Mouse (Mus musculus): Measurements from ENCODE around the gene Gm6217. TPM values are rescaled to one million over a fixed set of nuclear protein-coding genes. Genes with fewer than 3 reads are reported as not detected.
"Not testable (repeated sequence)": the region's sequence is repeated elsewhere in the genome, so short reads cannot be mapped to it uniquely, and the experiment has no call there.

Gene Gm6217
- polyA plus RNA-seq, 1 experiment from 2014 or later = not detected

DNA sequence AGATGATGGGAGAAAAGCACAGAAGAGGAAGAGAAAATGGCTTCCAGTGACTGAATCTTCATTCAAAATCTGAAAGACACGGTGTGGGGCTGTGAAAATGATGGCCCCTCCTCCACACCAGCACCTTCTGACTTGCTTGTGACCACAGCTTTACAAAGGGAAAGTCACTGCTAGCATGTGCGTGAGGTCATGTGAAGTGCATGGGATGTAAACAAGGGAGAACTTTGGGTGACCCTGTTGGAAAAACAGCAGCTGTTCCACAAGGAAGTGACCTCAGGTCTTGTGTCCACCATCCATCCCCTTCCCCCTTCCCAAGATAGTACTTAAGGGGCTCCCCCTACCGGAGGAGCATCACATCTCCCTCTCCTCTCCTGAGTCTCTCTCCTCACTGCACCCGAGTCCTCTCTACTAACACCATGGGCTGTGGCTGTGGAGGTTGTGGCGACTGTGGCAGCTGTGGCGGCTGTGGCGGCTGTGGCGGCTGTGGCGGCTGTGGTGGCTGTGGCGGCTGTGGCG is 28.7 kb upstream of the Gm6217 start, which contains the start of gene Gm47955:
Gene Gm47955, plus strand, starts transcription at position 417 of the 516 bp plus-strand sequence.
- H3K9ac ChIP-seq (replicated peaks; ENCODE audit: low read length) = no peak within 1 kb of the TSS
- no peaks in the 10 kb centered on the region for H3K4me1 ChIP-seq (ENCODE audit: control insufficient read depth, insufficient read depth, low read length)
- ATAC-seq (replicated peaks; ENCODE audit: insufficient number of reproducible peaks, low FRiP score, low TSS enrichment, low read depth) (no peak), DNase-seq (ENCODE audit: low spot score) (no peak)
- WGBS = 86% methylated on average over 6 of the region's 11 CpGs
- no peaks in the 10 kb centered on the region for H3K27me3 ChIP-seq (ENCODE audit: control insufficient read depth, insufficient read depth, low read length)
- H3K9me3 ChIP-seq (replicated peaks; ENCODE audit: control insufficient read depth, low read length) = no peaks in the 10 kb centered on the region
- no peak within 1 kb of the TSS for H3K4me2 ChIP-seq (ENCODE audit: low read depth, low read length)
- H3K27ac ChIP-seq (replicated peaks; ENCODE audit: low read depth, low read length) = no peak within 1 kb of the TSS
- H3K36me3 ChIP-seq (replicated peaks; ENCODE audit: control insufficient read depth, insufficient read depth, low read depth, low read length) = no peaks in the 10 kb centered on the region
- H3K4me3 ChIP-seq (ENCODE audit: low read depth, low read length) = no peak within 1 kb of the TSS

DNA sequence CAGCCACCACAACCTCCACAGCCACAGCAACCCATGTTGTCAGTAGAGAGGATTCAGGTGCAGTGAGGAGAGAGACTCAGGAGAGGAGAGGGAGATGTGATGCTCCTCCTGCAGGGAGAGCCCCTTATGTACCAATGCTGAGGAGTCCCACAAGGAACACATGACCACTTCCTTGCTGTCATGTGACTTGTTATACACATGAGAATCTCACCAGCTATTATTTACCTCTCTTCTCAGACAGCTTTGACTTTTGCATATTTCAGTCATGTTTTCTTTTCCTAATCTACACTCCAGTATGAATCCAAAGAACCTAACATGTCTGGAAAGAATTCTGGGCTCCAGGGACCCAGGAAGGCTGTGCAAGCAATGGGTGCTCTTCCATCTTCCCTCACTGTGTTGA is 24.7 kb upstream of the Gm6217 start, which contains the start of gene Gm7544:
Gene Gm7544, minus strand, starts transcription at position 101 of the 400 bp plus-strand sequence.
- not testable (repeated sequence) for DNase-seq (ENCODE audit: low spot score); ATAC-seq (replicated peaks; ENCODE audit: insufficient number of reproducible peaks, low FRiP score, low TSS enrichment, low read depth); H3K9me3 ChIP-seq (replicated peaks; ENCODE audit: control insufficient read depth, low read length); H3K27me3 ChIP-seq (ENCODE audit: control insufficient read depth, insufficient read depth, low read length); H3K4me2 ChIP-seq (ENCODE audit: low read depth, low read length); H3K4me3 ChIP-seq (ENCODE audit: low read depth, low read length); H3K27ac ChIP-seq (replicated peaks; ENCODE audit: low read depth, low read length); H3K9ac ChIP-seq (replicated peaks; ENCODE audit: low read length); H3K36me3 ChIP-seq (replicated peaks; ENCODE audit: control insufficient read depth, insufficient read depth, low read depth, low read length); H3K4me1 ChIP-seq (ENCODE audit: control insufficient read depth, insufficient read depth, low read length)

DNA sequence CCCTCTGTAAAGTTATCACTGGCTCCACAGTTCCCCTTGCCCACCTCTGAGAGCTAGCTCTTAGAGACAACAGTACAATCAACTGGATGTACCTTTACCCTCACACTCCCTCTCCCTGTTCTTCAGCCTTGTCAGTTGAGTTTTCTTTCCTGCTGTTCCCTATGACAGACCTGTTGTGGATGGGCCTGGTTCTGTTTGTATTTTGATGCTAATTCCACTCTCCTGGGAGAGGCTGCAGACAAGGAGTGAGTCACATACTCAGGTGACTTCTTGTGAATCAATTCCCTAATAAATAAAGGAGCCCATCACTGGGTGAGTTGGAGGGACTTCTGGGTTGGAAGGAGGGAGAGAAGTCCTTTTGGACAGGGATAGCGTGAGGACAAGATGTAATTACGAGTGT is 17.4 kb upstream of the Gm6217 start:
- H3K4me2 ChIP-seq (ENCODE audit: low read depth, low read length) = no peak overlapping the region
- DNase-seq (ENCODE audit: low spot score) (no peak), ATAC-seq (replicated peaks; ENCODE audit: insufficient number of reproducible peaks, low FRiP score, low TSS enrichment, low read depth) (no peak)
- 80% methylated on average over 2 of the region's 2 CpGs for WGBS
- no peak overlapping the region for H3K9ac ChIP-seq (replicated peaks; ENCODE audit: low read length)
- no peak overlapping the region for H3K27ac ChIP-seq (replicated peaks; ENCODE audit: low read depth, low read length)
- no peaks in the 10 kb centered on the region for H3K27me3 ChIP-seq (ENCODE audit: control insufficient read depth, insufficient read depth, low read length)
- H3K4me1 ChIP-seq (ENCODE audit: control insufficient read depth, insufficient read depth, low read length) = no peaks in the 10 kb centered on the region
- no peak overlapping the region for H3K4me3 ChIP-seq (ENCODE audit: low read depth, low read length)
- no peaks in the 10 kb centered on the region for H3K36me3 ChIP-seq (replicated peaks; ENCODE audit: control insufficient read depth, insufficient read depth, low read depth, low read length)
- H3K9me3 ChIP-seq (replicated peaks; ENCODE audit: control insufficient read depth, low read length) = no peaks in the 10 kb centered on the region

DNA sequence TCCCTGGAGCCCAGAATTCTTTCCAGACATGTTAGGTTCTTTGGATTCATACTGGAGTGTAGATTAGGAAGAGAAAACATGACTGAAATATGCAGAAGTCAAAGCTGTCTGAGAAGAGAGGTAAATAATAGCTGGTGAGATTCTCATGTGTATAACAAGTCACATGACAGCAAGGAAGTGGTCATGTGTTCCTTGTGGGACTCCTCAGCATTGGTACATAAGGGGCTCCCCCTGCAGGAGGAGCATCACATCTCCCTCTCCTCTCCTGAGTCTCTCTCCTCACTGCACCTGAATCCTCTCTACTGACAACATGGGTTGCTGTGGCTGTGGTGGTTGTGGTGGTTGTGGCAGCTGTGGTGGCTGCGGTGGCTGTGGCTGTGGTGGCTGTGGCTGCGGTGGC is 14.8 kb upstream of the Gm6217 start:
- not testable (repeated sequence) for ATAC-seq (replicated peaks; ENCODE audit: insufficient number of reproducible peaks, low FRiP score, low TSS enrichment, low read depth); DNase-seq (ENCODE audit: low spot score); H3K27me3 ChIP-seq (ENCODE audit: control insufficient read depth, insufficient read depth, low read length); H3K4me3 ChIP-seq (ENCODE audit: low read depth, low read length); H3K9me3 ChIP-seq (replicated peaks; ENCODE audit: control insufficient read depth, low read length); H3K4me1 ChIP-seq (ENCODE audit: control insufficient read depth, insufficient read depth, low read length); H3K36me3 ChIP-seq (replicated peaks; ENCODE audit: control insufficient read depth, insufficient read depth, low read depth, low read length); H3K27ac ChIP-seq (replicated peaks; ENCODE audit: low read depth, low read length); H3K4me2 ChIP-seq (ENCODE audit: low read depth, low read length); H3K9ac ChIP-seq (replicated peaks; ENCODE audit: low read length)
- WGBS = 94% methylated on average over 2 of the region's 2 CpGs

GRCm38 (mm10) chr1:82943295-82943694 is 12.1 kb upstream of the Gm6217 start, which contains the start of gene A030003K21Rik:
Gene A030003K21Rik, minus strand, starts transcription at chr1:82943388.
- H3K4me3 ChIP-seq (ENCODE audit: low read depth, low read length); DNase-seq (ENCODE audit: low spot score); H3K9ac ChIP-seq (replicated peaks; ENCODE audit: low read length); ATAC-seq (replicated peaks; ENCODE audit: insufficient number of reproducible peaks, low FRiP score, low TSS enrichment, low read depth); H3K27me3 ChIP-seq (ENCODE audit: control insufficient read depth, insufficient read depth, low read length); H3K4me1 ChIP-seq (ENCODE audit: control insufficient read depth, insufficient read depth, low read length); H3K27ac ChIP-seq (replicated peaks; ENCODE audit: low read depth, low read length); H3K9me3 ChIP-seq (replicated peaks; ENCODE audit: control insufficient read depth, low read length); H3K4me2 ChIP-seq (ENCODE audit: low read depth, low read length); H3K36me3 ChIP-seq (replicated peaks; ENCODE audit: control insufficient read depth, insufficient read depth, low read depth, low read length): not testable (repeated sequence)
- no CpG with 5 or more reads among the region's 6 CpGs for WGBS

DNA sequence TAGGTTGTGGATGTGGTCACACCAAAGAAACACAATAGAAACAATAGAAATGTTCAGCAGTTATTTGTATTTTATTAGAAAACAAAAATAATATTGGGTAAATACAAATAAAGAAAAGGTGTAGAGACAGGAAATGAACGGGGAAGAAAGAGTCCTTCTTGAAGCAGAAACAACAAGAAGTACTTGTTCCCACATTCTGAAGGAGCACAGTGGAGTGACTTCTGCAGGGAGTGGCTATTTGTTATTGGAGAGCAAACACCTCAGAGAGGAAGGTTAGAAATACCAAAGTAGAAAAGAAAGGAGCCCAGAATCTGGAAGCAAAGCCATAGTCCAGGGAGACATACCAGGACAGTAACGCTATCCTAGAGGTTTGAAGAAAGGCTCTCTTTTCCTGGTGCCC is 11.3 kb upstream of the Gm6217 start:
- WGBS = 95% methylated on average over 1 of the region's 2 CpGs
- not testable (repeated sequence) for H3K4me1 ChIP-seq (ENCODE audit: control insufficient read depth, insufficient read depth, low read length); ATAC-seq (replicated peaks; ENCODE audit: insufficient number of reproducible peaks, low FRiP score, low TSS enrichment, low read depth)

DNA sequence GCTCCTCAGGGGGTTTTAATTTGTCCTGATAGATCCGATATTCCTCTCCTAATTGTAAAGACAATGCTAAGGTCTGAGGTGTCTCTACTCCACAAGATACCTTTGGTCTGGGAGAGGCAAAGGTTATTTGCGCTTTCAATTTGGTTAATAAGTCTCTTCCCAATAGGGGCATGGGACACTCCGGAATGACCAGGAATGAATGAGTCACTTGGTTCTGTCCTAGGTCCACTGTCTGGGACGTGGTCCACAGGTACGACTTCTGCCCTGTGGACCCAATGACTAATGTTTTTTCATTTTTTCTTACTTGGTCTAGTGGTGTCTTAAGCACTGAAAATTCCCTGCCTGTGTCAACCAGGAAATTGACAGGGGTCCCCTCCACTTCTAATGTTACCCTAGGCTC is 7.5 kb upstream of the Gm6217 start:
- Histone ChIP-seq H3K27me3 (ENCODE audit: control insufficient read depth, insufficient read depth, low read length) (no peaks in the 10 kb centered on the region), H3K4me2 (ENCODE audit: low read depth, low read length) (no peak overlapping the region), H3K36me3 (replicated peaks; ENCODE audit: control insufficient read depth, insufficient read depth, low read depth, low read length) (no peaks in the 10 kb centered on the region), H3K4me1 (ENCODE audit: control insufficient read depth, insufficient read depth, low read length) (no peaks in the 10 kb centered on the region), H3K4me3 (ENCODE audit: low read depth, low read length) (no peak overlapping the region), H3K27ac (replicated peaks; ENCODE audit: low read depth, low read length) (no peak overlapping the region), H3K9ac (replicated peaks; ENCODE audit: low read length) (no peak overlapping the region), H3K9me3 (replicated peaks; ENCODE audit: control insufficient read depth, low read length) (no peaks in the 10 kb centered on the region)
- DNase-seq (ENCODE audit: low spot score) = no peak
- 93% methylated on average over 5 of the region's 5 CpGs for WGBS
- no peak for ATAC-seq (replicated peaks; ENCODE audit: insufficient number of reproducible peaks, low FRiP score, low TSS enrichment, low read depth)

More for the DNA sequence above, 11.3 kb upstream of the Gm6217 start:
- H3K4me2 ChIP-seq (ENCODE audit: low read depth, low read length); H3K27ac ChIP-seq (replicated peaks; ENCODE audit: low read depth, low read length); H3K4me3 ChIP-seq (ENCODE audit: low read depth, low read length); H3K27me3 ChIP-seq (ENCODE audit: control insufficient read depth, insufficient read depth, low read length); H3K36me3 ChIP-seq (replicated peaks; ENCODE audit: control insufficient read depth, insufficient read depth, low read depth, low read length); H3K9me3 ChIP-seq (replicated peaks; ENCODE audit: control insufficient read depth, low read length); H3K9ac ChIP-seq (replicated peaks; ENCODE audit: low read length); DNase-seq (ENCODE audit: low spot score): not testable (repeated sequence)

DNA sequence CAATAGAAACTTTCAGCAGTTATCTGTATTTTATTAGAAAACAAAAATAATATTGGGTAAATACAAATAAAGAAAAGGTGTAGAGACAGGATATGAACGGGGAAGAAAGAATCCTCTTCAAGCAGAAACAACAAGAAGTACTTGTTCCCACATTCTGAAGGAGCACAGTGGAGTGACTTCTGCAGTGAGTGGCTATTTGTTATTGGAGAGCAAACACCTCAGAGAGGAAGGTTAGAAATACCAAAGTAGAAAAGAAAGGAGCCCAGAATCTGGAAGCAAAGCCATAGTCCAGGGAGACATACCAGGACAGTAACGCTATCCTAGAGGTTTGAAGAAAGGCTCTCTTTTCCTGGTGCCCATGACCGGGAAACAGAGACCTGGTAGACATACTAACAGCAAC is 641 bp downstream of the Gm6217 start:
- not testable (repeated sequence) for DNase-seq (ENCODE audit: low spot score); H3K36me3 ChIP-seq (replicated peaks; ENCODE audit: control insufficient read depth, insufficient read depth, low read depth, low read length); H3K27ac ChIP-seq (replicated peaks; ENCODE audit: low read depth, low read length); H3K4me1 ChIP-seq (ENCODE audit: control insufficient read depth, insufficient read depth, low read length); H3K27me3 ChIP-seq (ENCODE audit: control insufficient read depth, insufficient read depth, low read length); ATAC-seq (replicated peaks; ENCODE audit: insufficient number of reproducible peaks, low FRiP score, low TSS enrichment, low read depth); H3K9ac ChIP-seq (replicated peaks; ENCODE audit: low read length); H3K4me2 ChIP-seq (ENCODE audit: low read depth, low read length); H3K4me3 ChIP-seq (ENCODE audit: low read depth, low read length); H3K9me3 ChIP-seq (replicated peaks; ENCODE audit: control insufficient read depth, low read length)
- 97% methylated on average over 2 of the region's 3 CpGs for WGBS

All from embryonic facial prominence, embryonic 11.5 days (tissue).